Mouse (Mus musculus): ENCODE measurements at regions not wholly inside any gene's neighbourhood (a gene's known extent, or its start where the extent isn't known, plus 50 kb on each side); places are given as distances from the start of the nearest gene placed in this dataset.

- no peak for DNase-seq (ENCODE audit: low read depth)
These were observed 479.9 kb upstream of the Mef2c start for GRCm38 (mm10) chr13:83023972-83024371.

- DNase-seq (ENCODE audit: low read depth) = no peak
These were observed 467.9 kb upstream of the Mef2c start for GRCm38 (mm10) chr13:83035962-83036361.

GRCm38 (mm10) chr13:83041506-83041905, 462.3 kb upstream of the Mef2c start:
- no peak for DNase-seq (ENCODE audit: low read depth)

GRCm38 (mm10) chr13:83045516-83045915, 458.3 kb upstream of the Mef2c start:
- no peak for DNase-seq (ENCODE audit: low read depth)

GRCm38 (mm10) chr13:83045970-83046369, 457.9 kb upstream of the Mef2c start:
- DNase-seq (ENCODE audit: low read depth) = no peak

- no peak for DNase-seq (ENCODE audit: low read depth)
These were observed 457.2 kb upstream of the Mef2c start for GRCm38 (mm10) chr13:83046571-83047123.

- DNase-seq (ENCODE audit: low read depth) = no peak
These were observed 448.0 kb upstream of the Mef2c start for GRCm38 (mm10) chr13:83055865-83056264.

- no peak for DNase-seq (ENCODE audit: low read depth)
These were observed 447.4 kb upstream of the Mef2c start for GRCm38 (mm10) chr13:83056415-83056814.

GRCm38 (mm10) chr13:83064727-83065126, 439.1 kb upstream of the Mef2c start:
- no peak for DNase-seq (ENCODE audit: low read depth)

GRCm38 (mm10) chr13:83065201-83065600, 438.6 kb upstream of the Mef2c start:
- DNase-seq (ENCODE audit: low read depth) = no peak

- DNase-seq (ENCODE audit: low read depth) = no peak
These were observed 437.6 kb upstream of the Mef2c start for GRCm38 (mm10) chr13:83066115-83066753.

GRCm38 (mm10) chr13:83067496-83067895, 436.3 kb upstream of the Mef2c start:
- no peak for DNase-seq (ENCODE audit: low read depth)

- no peak for DNase-seq (ENCODE audit: low read depth)
These were observed 435.2 kb upstream of the Mef2c start for GRCm38 (mm10) chr13:83068588-83068987.

- no peak for DNase-seq (ENCODE audit: low read depth)
These were observed 434.5 kb upstream of the Mef2c start for GRCm38 (mm10) chr13:83069293-83069692.

- no peak for DNase-seq (ENCODE audit: low read depth)
These were observed 431.8 kb upstream of the Mef2c start for GRCm38 (mm10) chr13:83072073-83072472.

GRCm38 (mm10) chr13:83074219-83074965, 429.4 kb upstream of the Mef2c start:
- no peak for DNase-seq (ENCODE audit: low read depth)

- no peak for DNase-seq (ENCODE audit: low read depth)
These were observed 428.4 kb upstream of the Mef2c start for GRCm38 (mm10) chr13:83075320-83075877.

GRCm38 (mm10) chr13:83076611-83077010, 427.2 kb upstream of the Mef2c start:
- no peak for DNase-seq (ENCODE audit: low read depth)

- no peak for DNase-seq (ENCODE audit: low read depth)
These were observed 426.7 kb upstream of the Mef2c start for GRCm38 (mm10) chr13:83077085-83077484.

- no peak for DNase-seq (ENCODE audit: low read depth)
These were observed 424.5 kb upstream of the Mef2c start for GRCm38 (mm10) chr13:83079291-83079690.

GRCm38 (mm10) chr13:83084948-83085347, 418.9 kb upstream of the Mef2c start:
- no peak for DNase-seq (ENCODE audit: low read depth)

- no peak for DNase-seq (ENCODE audit: low read depth)
These were observed 403.9 kb upstream of the Mef2c start for GRCm38 (mm10) chr13:83099908-83100307.

GRCm38 (mm10) chr13:83110610-83111009, 393.2 kb upstream of the Mef2c start:
- DNase-seq (ENCODE audit: low read depth) = no peak

All from c-Kit-positive CD71-positive TER-119-negative erythroid progenitor cells, embryonic 14.5 days (primary cell).